In the genomic region with DNA sequence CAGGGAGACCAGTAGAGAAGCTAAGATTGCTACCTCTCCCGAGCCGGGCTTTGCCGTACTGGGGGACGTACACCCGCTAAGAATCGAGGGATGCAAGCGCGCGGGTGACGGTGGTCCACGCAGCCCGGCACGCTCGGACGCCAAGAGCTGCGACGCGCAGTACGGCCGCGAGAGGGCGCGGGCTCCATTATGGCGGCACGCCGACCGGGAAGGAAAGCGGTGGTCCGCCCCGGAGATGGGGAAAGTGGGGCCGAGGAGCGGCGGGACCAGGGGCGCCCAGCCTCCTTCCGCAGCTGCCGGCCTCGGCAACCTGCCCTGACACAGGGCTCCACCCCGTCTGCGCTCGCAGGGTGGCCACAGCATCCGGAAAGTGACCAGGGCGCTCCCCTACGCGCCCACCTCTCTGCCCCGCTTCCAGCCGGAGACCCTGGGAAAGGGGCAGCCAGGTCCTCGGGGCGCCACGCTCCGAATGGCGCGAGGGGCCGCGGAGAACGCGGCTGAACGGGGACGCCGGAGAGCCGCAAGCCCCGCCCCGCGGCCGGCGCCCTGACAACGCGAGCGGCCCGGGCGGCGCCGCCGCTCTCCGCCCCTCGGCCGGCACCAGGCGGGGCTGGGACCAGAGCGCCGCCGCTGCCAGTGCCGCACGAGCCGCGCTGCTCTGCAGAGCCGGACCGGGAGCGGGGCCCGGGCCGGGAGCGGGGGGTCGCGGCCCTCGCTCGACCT, we compare ENCODE assay signal across 8 mouse cellular contexts. TPM values are rescaled to one million over a fixed set of nuclear protein-coding genes. Genes with fewer than 3 reads are reported as not detected.
DNase-seq lines count a peak whose midpoint lies in the region; ATAC-seq and TF ChIP-seq lines count a peak whose summit lies in the region.

A gene (plus strand): TSS at position 257 of the 723 bp plus-strand sequence.

- H3K9ac ChIP-seq in embryonic facial prominence, embryonic 14.5 days (ENCODE audit: low read depth, low read length), result peak within 1 kb of the TSS; percentile 83
- peak within 1 kb of the TSS; percentile 81 for H3K9ac ChIP-seq in kidney, embryonic 14.5 days (ENCODE audit: low read depth, low read length)
- H3K9ac ChIP-seq in limb, embryonic 14.5 days (ENCODE audit: low read depth, low read length, severe bottlenecking), result peak within 1 kb of the TSS; percentile 80
- H3K9ac ChIP-seq in midbrain, embryonic 16.5 days (ENCODE audit: low read depth, low read length), result peak within 1 kb of the TSS; percentile 85

- H3K4me1 ChIP-seq in bone marrow, adult 2 months (ENCODE audit: control insufficient read depth, insufficient read depth, low read length), result no peaks in the 10 kb centered on the region; the same call in 1 of the 2 replicates
- peaks cover 5% of the 10 kb centered on the region; the same call in 1 of the 2 replicates for H3K4me1 ChIP-seq in embryonic facial prominence, embryonic 14.5 days (ENCODE audit: control insufficient read depth, insufficient read depth, low read length)
- H3K4me1 ChIP-seq in kidney, embryonic 14.5 days (ENCODE audit: control insufficient read depth, insufficient read depth, low read length), result peaks cover 14% of the 10 kb centered on the region; the same call in 1 of the 2 replicates
- H3K4me1 ChIP-seq in limb, embryonic 14.5 days (ENCODE audit: control insufficient read depth, insufficient read depth, low read length), result peaks cover 9% of the 10 kb centered on the region; the same call in 1 of the 2 replicates
- H3K4me1 ChIP-seq in midbrain, embryonic 16.5 days (ENCODE audit: control insufficient read depth, insufficient read depth, low read length), result peaks cover 9% of the 10 kb centered on the region

- H3K4me3 ChIP-seq in bone marrow, adult 2 months (replicated peaks; ENCODE audit: control insufficient read depth, low read depth, low read length), result peak within 1 kb of the TSS; percentile 97
- peak within 1 kb of the TSS; percentile 80 for H3K4me3 ChIP-seq in embryonic facial prominence, embryonic 14.5 days (ENCODE audit: low read depth, low read length)
- H3K4me3 ChIP-seq in kidney, embryonic 14.5 days (ENCODE audit: low read length), result peak within 1 kb of the TSS; percentile 79
- H3K4me3 ChIP-seq in limb, embryonic 14.5 days (replicated peaks; ENCODE audit: low read length), result peak within 1 kb of the TSS; percentile 77
- peak within 1 kb of the TSS; percentile 79 for H3K4me3 ChIP-seq in midbrain, embryonic 16.5 days (ENCODE audit: low read depth, low read length)

- peak; percentile 91 for DNase-seq in A20 (ENCODE audit: low read depth, low spot score)
- DNase-seq in embryonic facial prominence, embryonic 14.5 days (ENCODE audit: low spot score), result peak; percentile 91
- peak; percentile 81 to 85 for DNase-seq in heart, adult 9 months (ENCODE audit: low spot score in 2 of 2)
- DNase-seq in limb, embryonic 14.5 days (ENCODE audit: low spot score), result peak; percentile 78
- DNase-seq in spleen, postnatal 10 days (ENCODE audit: low spot score in 2 of 2), result peak; percentile 88 to 90

- H3K9me3 ChIP-seq in embryonic facial prominence, embryonic 14.5 days (ENCODE audit: control insufficient read depth, low read length), result no peaks in the 10 kb centered on the region
- no peaks in the 10 kb centered on the region for H3K9me3 ChIP-seq in kidney, embryonic 14.5 days (ENCODE audit: control insufficient read depth, low read length)
- H3K9me3 ChIP-seq in limb, embryonic 14.5 days (ENCODE audit: control insufficient read depth, low read length), result no peaks in the 10 kb centered on the region
- no peaks in the 10 kb centered on the region for H3K9me3 ChIP-seq in midbrain, embryonic 16.5 days (replicated peaks; ENCODE audit: control insufficient read depth, low read length, poor library complexity, severe bottlenecking)

- peak; percentile 85 for TF ChIP-seq CTCF in bone marrow, adult 2 months (IDR thresholded peaks at IDR 0.05; ENCODE audit: control insufficient read depth, insufficient read depth, low read length)

- under 1% methylated on average over 93 of the region's 94 CpGs for WGBS in bone marrow, adult 2 months
- under 1% methylated on average over 36 of the region's 94 CpGs for WGBS in embryonic facial prominence, embryonic 14.5 days
- WGBS in kidney, embryonic 14.5 days, result under 1% methylated on average over 58 of the region's 94 CpGs
- WGBS in limb, embryonic 14.5 days, result under 1% methylated on average over 56 of the region's 94 CpGs
- under 1% methylated on average over 85 of the region's 94 CpGs for WGBS in midbrain, embryonic 16.5 days

- H3K27me3 ChIP-seq in embryonic facial prominence, embryonic 14.5 days (replicated peaks; ENCODE audit: control insufficient read depth, insufficient read depth, low read length), result no peaks in the 10 kb centered on the region
- H3K27me3 ChIP-seq in kidney, embryonic 14.5 days (ENCODE audit: control insufficient read depth, insufficient read depth, low read length), result no peaks in the 10 kb centered on the region
- no peaks in the 10 kb centered on the region for H3K27me3 ChIP-seq in limb, embryonic 14.5 days (ENCODE audit: control insufficient read depth, insufficient read depth, low read length)
- no peaks in the 10 kb centered on the region for H3K27me3 ChIP-seq in midbrain, embryonic 16.5 days (ENCODE audit: control insufficient read depth, insufficient read depth, low read depth, low read length)

- peak within 1 kb of the TSS; percentile 88 for H3K4me2 ChIP-seq in embryonic facial prominence, embryonic 14.5 days (ENCODE audit: low read depth, low read length)
- peak within 1 kb of the TSS; percentile 91 for H3K4me2 ChIP-seq in kidney, embryonic 14.5 days (replicated peaks; ENCODE audit: low read depth, low read length)
- peak within 1 kb of the TSS; percentile 88 for H3K4me2 ChIP-seq in limb, embryonic 14.5 days (replicated peaks; ENCODE audit: low read depth, low read length, severe bottlenecking)
- peak within 1 kb of the TSS; percentile 55 for H3K4me2 ChIP-seq in midbrain, embryonic 16.5 days (ENCODE audit: low read length)

- peak within 1 kb of the TSS; percentile 96 for H3K27ac ChIP-seq in bone marrow, adult 2 months (ENCODE audit: control insufficient read depth, insufficient read depth, low read depth, low read length, poor library complexity)
- H3K27ac ChIP-seq in embryonic facial prominence, embryonic 14.5 days (replicated peaks; ENCODE audit: low read depth, low read length), result peak within 1 kb of the TSS; percentile 92
- H3K27ac ChIP-seq in kidney, embryonic 14.5 days (ENCODE audit: low read depth, low read length), result peak within 1 kb of the TSS; percentile 93
- H3K27ac ChIP-seq in limb, embryonic 14.5 days (replicated peaks; ENCODE audit: low read depth, low read length), result peak within 1 kb of the TSS; percentile 93
- H3K27ac ChIP-seq in midbrain, embryonic 16.5 days (ENCODE audit: low read length), result peak within 1 kb of the TSS; percentile 96

- ATAC-seq in embryonic facial prominence, embryonic 14.5 days (ENCODE audit: low read depth), result peak; percentile 91
- peak; percentile 90 for ATAC-seq in kidney, embryonic 14.5 days (ENCODE audit: low FRiP score, low TSS enrichment)
- ATAC-seq in limb, embryonic 14.5 days (ENCODE audit: low FRiP score, low read depth), result peak; percentile 90
- ATAC-seq in midbrain, embryonic 16.5 days, result peak; percentile 92

- peak; percentile 44; the same call in 1 of the 2 replicates for TF ChIP-seq POLR2A in bone marrow, adult 2 months (IDR thresholded peaks at IDR 0.05; ENCODE audit: borderline replicate concordance, control insufficient read depth, low read depth, low read length)
- peak; percentile 69; the same call in 1 of the 2 replicates for TF ChIP-seq POLR2A in limb, embryonic 14.5 days (IDR thresholded peaks at IDR 0.05; ENCODE audit: borderline replicate concordance, extremely low read depth, insufficient read depth, insufficient read length)

- H3K36me3 ChIP-seq in embryonic facial prominence, embryonic 14.5 days (ENCODE audit: control insufficient read depth, insufficient read depth, low read length), result peaks cover 8% of the 10 kb centered on the region; the same call in 1 of the 2 replicates
- peaks cover 4% of the 10 kb centered on the region; the same call in 1 of the 2 replicates for H3K36me3 ChIP-seq in kidney, embryonic 14.5 days (ENCODE audit: control insufficient read depth, insufficient read depth, low read length)
- H3K36me3 ChIP-seq in limb, embryonic 14.5 days (ENCODE audit: control insufficient read depth, insufficient read depth, low read length), result peaks cover 6% of the 10 kb centered on the region
- H3K36me3 ChIP-seq in midbrain, embryonic 16.5 days (ENCODE audit: control insufficient read depth, insufficient read depth, low read length), result peaks cover 8% of the 10 kb centered on the region

RNA-seq across cellular contexts. Expression of the gene that starts here (rescaled TPM):
- 26.1 and 28.3 TPM in 2 replicates for polyA plus RNA-seq in bone marrow, adult 2 months (2011; ENCODE audit: insufficient read depth, insufficient read length, low replicate concordance, missing spikeins)
- polyA plus RNA-seq in embryonic facial prominence, embryonic 14.5 days (2014; fragmentation: Nextera tagmentation; extraction: Ambion mirVana), result 17.5 and 19.3 TPM in 2 replicates
- polyA plus RNA-seq in kidney, embryonic 14.5 days (2014; fragmentation: Nextera tagmentation; extraction: Ambion mirVana), result 17.1 and 24.3 TPM in 2 replicates
- 39.9 and 64.6 TPM in 2 replicates for polyA plus RNA-seq in limb, embryonic 14.5 days (2012; rRNA removed)
- 19.7 and 20.9 TPM in 2 replicates for polyA plus RNA-seq in limb, embryonic 14.5 days (2014; fragmentation: Nextera tagmentation; extraction: Ambion mirVana)
- polyA plus RNA-seq in midbrain, embryonic 16.5 days (2015; fragmentation: Nextera tagmentation; extraction: Ambion mirVana), result 22.6 and 24.5 TPM in 2 replicates

Comparison
In these comparisons a context has a peak if more than half of its experiments do, and no peak if none do; other contexts are left out.
1. Peak in every context shown above with its lines: DNase-seq, ATAC-seq, H3K4me3 ChIP-seq and H3K27ac ChIP-seq.